Mouse (Mus musculus) liver, adult 2 months (tissue): ENCODE measurements around the gene Cela3a.

Source experiments
- CTCF ChIP-seq: fragments of 200-500 bp; IDR thresholded peaks from 2 replicates; pipeline ENCODE4 v1.5.1; 2011; ENCODE audit warnings: low read depth, low read length, control low read depth
- POLR2A ChIP-seq: fragments of 200-500 bp; IDR thresholded peaks from 2 replicates; pipeline ENCODE4 v1.6.1; 2011; ENCODE audit warnings: low read length, control low read depth; ENCODE audit not compliant: insufficient read depth; ENCODE audit errors: extremely low read depth

DNA sequence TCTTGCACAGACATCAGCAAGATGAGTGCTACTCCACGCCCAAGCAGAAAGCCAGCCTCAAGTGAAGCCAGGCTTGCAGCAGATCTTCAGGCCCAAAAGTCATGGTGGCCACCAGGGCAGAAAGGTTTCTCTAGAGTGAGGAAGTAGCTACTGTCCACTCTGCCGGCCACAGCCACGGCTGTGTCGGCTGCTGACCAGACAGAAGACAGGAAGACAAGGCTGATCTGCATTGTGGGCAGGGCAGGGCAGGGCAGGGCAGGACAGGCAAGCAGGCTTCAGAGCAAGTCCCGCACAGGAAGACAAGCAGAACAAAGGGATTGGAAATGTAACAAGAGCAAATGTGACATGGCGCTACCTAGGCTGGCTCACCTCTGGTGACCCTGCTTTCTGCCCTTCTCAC is 35.9 kb downstream of the Cela3a start:
- TF ChIP-seq CTCF, result no peak
- TF ChIP-seq POLR2A, result no peak
